Mouse (Mus musculus): ENCODE measurements around the gene Slc2a12.

Gene Slc2a12

GRCm38 (mm10) chr10:22660286-22661000 is 15.6 kb downstream of the Slc2a12 start:
- in situ Hi-C loops (cut with MboI; ENCODE audit: low sequenced_read_pairs) = no loop called here

DNA sequence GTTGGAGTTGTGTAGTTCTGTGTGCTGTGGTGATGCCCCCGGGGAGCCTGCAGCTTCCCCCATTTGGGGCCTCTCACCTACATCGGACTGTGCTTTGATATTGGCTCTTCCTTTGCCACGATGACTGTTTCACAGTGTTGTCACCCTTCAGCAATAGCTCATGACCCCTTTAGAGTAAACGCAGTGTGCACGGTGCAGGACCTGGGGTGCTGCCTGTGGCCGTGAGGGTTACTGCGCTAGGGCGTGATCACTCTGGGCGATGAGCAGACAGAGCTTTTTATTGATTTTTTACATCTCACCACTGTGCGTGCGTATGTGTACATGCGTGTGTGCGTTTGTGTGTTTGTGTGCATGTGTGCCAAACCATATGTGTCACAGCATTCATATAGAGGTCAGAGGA is 23.7 kb downstream of the Slc2a12 start:
- in situ Hi-C loops (cut with MboI; ENCODE audit: low sequenced_read_pairs) = no loop called here

- in situ Hi-C loops (cut with MboI; ENCODE audit: low sequenced_read_pairs) = no loop called here
Observed at GRCm38 (mm10) chr10:22674176-22674575, 29.4 kb downstream of the Slc2a12 start.

DNA sequence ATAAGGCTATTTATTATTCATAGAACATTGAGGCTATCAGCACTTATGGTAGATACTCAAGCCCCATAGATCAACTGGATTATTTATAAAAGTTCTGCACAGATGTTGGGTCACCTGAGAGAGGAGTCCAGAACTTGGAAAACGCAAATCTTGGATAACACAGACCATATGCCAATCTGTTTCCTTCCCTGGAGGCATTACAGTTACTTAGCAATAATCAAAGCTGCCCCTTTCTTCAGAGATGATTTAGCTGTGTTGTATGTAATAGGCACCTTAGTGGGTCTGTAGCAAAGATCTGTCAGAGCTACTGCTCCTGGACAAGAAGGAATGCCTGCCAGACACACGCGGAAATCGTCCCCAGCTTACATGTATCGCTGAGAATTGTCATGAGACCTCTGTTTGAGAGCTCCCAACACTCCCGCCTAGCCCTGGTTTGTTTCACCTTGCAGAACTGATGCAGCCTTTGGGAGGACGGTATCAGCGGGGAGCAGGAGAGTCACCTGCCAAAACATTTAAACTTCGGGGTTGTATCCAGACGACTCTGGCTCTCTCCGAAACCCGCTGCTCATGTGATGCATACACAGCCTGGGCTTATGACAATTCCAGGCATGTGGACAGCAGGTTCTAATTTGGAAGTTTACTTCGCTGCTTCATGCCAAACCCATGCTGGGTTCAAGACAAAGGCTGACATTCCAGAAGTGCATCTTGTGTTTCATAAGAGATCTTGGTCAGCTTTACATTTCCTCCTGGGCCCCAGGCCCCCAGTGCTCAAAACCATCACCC is 31.2 kb downstream of the Slc2a12 start:
- in situ Hi-C loops (cut with MboI; ENCODE audit: low sequenced_read_pairs) = no loop called here

GRCm38 (mm10) chr10:22696236-22696635 is 51.4 kb downstream of the Slc2a12 start:
- in situ Hi-C loops (cut with MboI; ENCODE audit: low sequenced_read_pairs) = no loop called here

GRCm38 (mm10) chr10:22696864-22697263 is 52.1 kb downstream of the Slc2a12 start:
- in situ Hi-C loops (cut with MboI; ENCODE audit: low sequenced_read_pairs) = no loop called here

GRCm38 (mm10) chr10:22698158-22698953 is 53.5 kb downstream of the Slc2a12 start:
- in situ Hi-C loops (cut with MboI; ENCODE audit: low sequenced_read_pairs) = no loop called here

- in situ Hi-C loops (cut with MboI; ENCODE audit: low sequenced_read_pairs) = no loop called here
Observed at GRCm38 (mm10) chr10:22699487-22700335, 54.9 kb downstream of the Slc2a12 start.

DNA sequence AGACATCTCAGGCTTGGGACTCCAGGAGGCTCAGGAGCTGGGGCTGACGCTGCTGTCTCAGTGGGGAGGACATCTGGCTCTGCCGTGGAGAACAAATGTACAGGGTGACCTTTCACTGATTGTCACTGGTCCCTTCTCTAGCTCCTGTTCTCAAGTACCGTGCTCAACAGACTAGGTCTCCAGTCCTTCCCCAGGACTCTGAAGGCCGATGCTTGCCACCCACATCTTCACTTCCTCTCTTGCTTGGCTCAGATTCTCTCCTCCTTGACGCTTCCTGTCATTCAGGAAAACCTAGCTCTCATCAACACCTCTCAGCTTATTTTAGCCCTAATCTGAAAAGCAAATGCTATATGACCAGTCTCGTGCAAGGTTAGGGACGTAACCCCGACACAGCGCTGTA is 56.0 kb downstream of the Slc2a12 start:
- in situ Hi-C loops (cut with MboI; ENCODE audit: low sequenced_read_pairs) = no loop called here

GRCm38 (mm10) chr10:22701485-22702315 is 56.9 kb downstream of the Slc2a12 start:
- in situ Hi-C loops (cut with MboI; ENCODE audit: low sequenced_read_pairs) = no loop called here

DNA sequence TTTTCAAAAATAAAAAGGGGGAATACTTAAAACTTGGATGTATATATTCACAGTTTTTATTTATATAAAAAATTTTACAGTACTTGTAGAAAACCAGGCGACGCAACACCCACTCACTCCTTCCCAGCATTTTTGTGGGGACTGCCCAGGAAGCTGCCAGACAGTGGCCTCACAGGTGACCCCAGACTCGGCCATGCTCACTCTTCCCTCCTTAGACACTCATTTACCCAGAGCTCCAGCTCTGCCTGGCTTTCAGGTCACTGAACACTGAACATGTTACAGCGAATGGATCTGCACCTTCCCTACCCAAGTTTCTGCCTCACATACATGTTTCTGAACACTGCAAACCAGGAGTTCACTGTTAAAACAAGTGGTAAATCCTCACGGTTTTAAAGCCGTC is 59.0 kb downstream of the Slc2a12 start:
- in situ Hi-C loops (cut with MboI; ENCODE audit: low sequenced_read_pairs) = no loop called here

- in situ Hi-C loops (cut with MboI; ENCODE audit: low sequenced_read_pairs) = no loop called here
Observed at GRCm38 (mm10) chr10:22708190-22708843, 63.5 kb downstream of the Slc2a12 start.

GRCm38 (mm10) chr10:22710173-22710777 is 65.5 kb downstream of the Slc2a12 start:
- in situ Hi-C loops (cut with MboI; ENCODE audit: low sequenced_read_pairs) = no loop called here

- in situ Hi-C loops (cut with MboI; ENCODE audit: low sequenced_read_pairs) = no loop called here
Observed at GRCm38 (mm10) chr10:22712955-22713354, 68.1 kb downstream of the Slc2a12 start.

DNA sequence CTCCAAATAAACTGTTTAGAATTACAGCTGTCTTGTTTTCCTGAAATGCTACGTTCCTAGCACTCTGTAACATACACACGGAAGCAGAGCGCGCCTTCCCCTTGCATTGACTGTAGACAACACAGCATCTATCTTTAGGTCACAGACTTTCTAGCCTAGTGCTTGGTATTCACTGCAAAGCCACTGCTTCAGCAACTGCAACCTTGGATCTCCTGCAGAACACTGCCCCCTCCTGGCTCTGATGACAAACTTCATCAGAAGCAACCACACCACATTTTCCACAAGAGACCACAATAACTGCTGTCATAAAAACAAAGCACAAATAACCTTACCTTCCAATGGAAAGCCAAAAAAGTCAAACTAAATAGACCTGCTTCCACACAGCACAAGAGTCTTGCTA is 69.7 kb downstream of the Slc2a12 start:
- in situ Hi-C loops (cut with MboI; ENCODE audit: low sequenced_read_pairs) = no loop called here

DNA sequence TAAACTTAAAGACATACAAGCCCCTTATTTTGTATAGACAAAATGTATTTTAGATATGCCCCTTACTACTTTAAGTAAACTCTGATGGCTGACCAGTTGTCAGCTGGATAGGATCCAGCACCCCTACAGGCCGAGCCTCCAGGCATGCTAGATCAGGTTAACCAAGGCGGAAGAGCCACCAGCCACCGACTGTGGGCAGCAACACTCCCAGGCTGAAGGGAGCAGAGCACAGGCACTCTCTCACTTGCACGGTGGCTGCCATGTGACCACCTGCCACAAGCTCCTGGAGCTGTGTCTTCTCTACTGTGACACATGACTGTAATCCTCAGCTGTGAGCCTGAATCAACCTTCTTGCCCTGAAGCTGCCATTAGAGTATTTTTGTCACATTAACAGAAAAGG is 73.7 kb downstream of the Slc2a12 start:
- in situ Hi-C loops (cut with MboI; ENCODE audit: low sequenced_read_pairs) = no loop called here

DNA sequence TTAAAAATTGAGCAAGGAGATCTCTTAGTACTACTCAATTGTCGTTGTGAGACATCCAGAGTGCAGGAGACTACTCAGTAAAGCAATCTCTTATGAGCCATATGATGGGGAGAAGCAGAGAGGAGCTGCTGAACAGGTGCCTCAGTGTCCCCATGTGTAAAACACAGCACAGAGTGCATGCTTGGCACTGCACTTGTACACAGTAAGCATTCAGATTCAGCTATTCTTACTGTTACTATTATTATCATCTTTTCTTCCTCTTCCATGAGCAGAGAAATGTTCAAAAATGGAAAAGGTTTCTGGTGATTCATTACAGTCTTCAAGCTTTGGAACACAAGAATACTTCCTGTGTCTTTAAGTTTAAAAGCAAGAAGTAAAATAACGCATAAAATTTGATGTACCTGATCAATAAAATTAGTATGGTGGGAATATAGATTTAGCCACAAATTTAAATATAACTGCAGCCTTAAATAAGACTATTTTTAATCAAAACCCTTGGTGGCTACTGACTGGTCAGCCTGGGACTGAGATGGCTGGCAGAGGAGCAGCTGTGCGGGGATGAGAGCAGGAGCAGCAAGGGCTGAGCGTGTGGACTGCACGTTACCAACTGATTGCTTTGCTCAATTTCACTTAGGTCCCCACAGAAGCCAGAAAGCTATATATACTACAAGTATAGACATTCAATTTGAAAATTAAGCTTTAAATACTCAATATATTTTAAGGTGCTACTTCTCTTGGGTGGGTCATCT is 76.1 kb downstream of the Slc2a12 start:
- in situ Hi-C loops (cut with MboI; ENCODE audit: low sequenced_read_pairs) = no loop called here

DNA sequence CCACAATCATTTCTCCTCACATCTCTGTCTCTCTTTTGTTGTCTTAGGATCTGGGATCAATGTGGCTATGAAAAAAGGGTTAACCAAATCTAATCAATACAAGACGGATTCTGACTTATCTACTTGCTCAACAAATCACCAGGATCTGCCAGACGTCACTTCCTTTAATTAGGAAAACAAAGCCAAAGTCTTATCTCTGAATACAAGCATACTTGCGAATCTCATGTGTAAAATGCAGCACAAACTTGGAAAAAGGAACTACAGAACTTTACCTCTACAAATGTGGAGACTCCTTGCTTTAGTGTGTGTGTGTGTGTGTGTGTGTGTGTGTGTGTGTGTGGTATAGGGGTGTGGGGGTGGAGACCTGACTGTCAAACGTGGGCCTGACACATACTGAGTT is 80.4 kb downstream of the Slc2a12 start:
- in situ Hi-C loops (cut with MboI; ENCODE audit: low sequenced_read_pairs) = no loop called here

All from CH12F3 (cell line).